ENCODE assay signal across 10 mouse cellular contexts in genomic region chr9:61910526-61911256, GRCm38 (mm10). TPM values are rescaled to one million over a fixed set of nuclear protein-coding genes. Genes with fewer than 3 reads are reported as not detected.
A peak's percentile ranks its signal among the peaks of the same experiment; 100 is the strongest.
DNase-seq lines count a peak whose midpoint lies in the region; ATAC-seq and TF ChIP-seq lines count a peak whose summit lies in the region.
"Had no signal": no experiment of that assay in that cellular context is flagged by ENCODE, and none has a peak within 500 bp of the region (broad histone marks: within the 10 kb centered on the region; RNA-seq: fewer than 3 reads in every experiment).

No protein-coding gene starts in this region.

- 0 out of 2 replicates have a peak overlapping the region, but pooled peaks have one; percentile 8 for H3K4me2 ChIP-seq in liver, embryonic 13.5 days
- H3K4me2 ChIP-seq: embryonic facial prominence, embryonic 12.5 days had no signal

- no peak overlapping the region for H3K4me3 ChIP-seq in left cerebral cortex, adult 2 months
- no peak overlapping the region for H3K4me3 ChIP-seq in ES-Bruce4 (ENCODE audit: low read depth, low read length)
- H3K4me3 ChIP-seq in liver, embryonic 13.5 days (replicated peaks) = no peak overlapping the region
- H3K4me3 ChIP-seq: embryonic facial prominence, embryonic 12.5 days; megakaryocyte, embryonic 14.5 days had no signal

- no peak overlapping the region for H3K9ac ChIP-seq in ES-Bruce4 (ENCODE audit: low read depth, poor library complexity, severe bottlenecking)
- no peak overlapping the region for H3K9ac ChIP-seq in liver, embryonic 13.5 days
- H3K9ac ChIP-seq: embryonic facial prominence, embryonic 12.5 days had no signal

- no peaks in the 10 kb centered on the region for H3K4me1 ChIP-seq in ES-Bruce4 (ENCODE audit: control insufficient read depth, insufficient read depth, low read length)
- H3K4me1 ChIP-seq in liver, embryonic 13.5 days (replicated peaks) = peaks cover 61% of the 10 kb centered on the region

- no peaks in the 10 kb centered on the region for H3K27me3 ChIP-seq in ES-Bruce4 (ENCODE audit: control insufficient read depth, insufficient read depth, low read length, poor library complexity, severe bottlenecking)
- H3K27me3 ChIP-seq in liver, embryonic 13.5 days = no peaks in the 10 kb centered on the region
- H3K27me3 ChIP-seq: embryonic facial prominence, embryonic 12.5 days had no signal

- TF ChIP-seq POLR2A in ES-Bruce4 (IDR thresholded peaks at IDR 0.05; ENCODE audit: insufficient read depth, low read length) = no peak

- peak; percentile 71 to 78 for DNase-seq in cerebellum, postnatal 10 days
- DNase-seq in cerebellum, adult 11 months = no peak
- DNase-seq in left cerebral cortex, adult 2 months (ENCODE audit: extremely low spot score in 1 of 2, low spot score in 2 of 2) = no peak
- DNase-seq in left cerebral cortex, adult 11 months (ENCODE audit: low spot score) = no peak
- peak; percentile 41 for DNase-seq in liver, embryonic 13.5 days
- DNase-seq in frontal cortex, postnatal 10 days (ENCODE audit: low spot score in 2 of 2) = no peak
- DNase-seq in cerebellum, adult 9-11 months = no peak

- TF ChIP-seq CTCF in left cerebral cortex, adult 2 months (IDR thresholded peaks at IDR 0.05) = peak; percentile 26
- TF ChIP-seq CTCF in ES-Bruce4 (IDR thresholded peaks at IDR 0.05; ENCODE audit: low read depth, low read length) = peak; percentile 36

- no peak for TF ChIP-seq EP300 in ES-Bruce4 (IDR thresholded peaks at IDR 0.05; ENCODE audit: insufficient read depth, low read depth, low read length)

- H3K27ac ChIP-seq in left cerebral cortex, adult 2 months = no peak overlapping the region
- H3K27ac ChIP-seq in ES-Bruce4 (ENCODE audit: insufficient read depth, low read length) = no peak overlapping the region
- H3K27ac ChIP-seq in liver, embryonic 13.5 days = peak overlapping the region; percentile 96
- H3K27ac ChIP-seq: embryonic facial prominence, embryonic 12.5 days had no signal

- no peaks in the 10 kb centered on the region for H3K9me3 ChIP-seq in ES-Bruce4 (replicated peaks; ENCODE audit: control insufficient read depth, insufficient read depth, low read length, poor library complexity, severe bottlenecking)
- no peaks in the 10 kb centered on the region for H3K9me3 ChIP-seq in liver, embryonic 13.5 days (replicated peaks)
- H3K9me3 ChIP-seq: embryonic facial prominence, embryonic 12.5 days; megakaryocyte, embryonic 14.5 days had no signal

- WGBS in liver, embryonic 13.5 days (ENCODE audit: insufficient replicate concordance) = 12% methylated on average over 20 of the region's 20 CpGs

- ATAC-seq in liver, embryonic 13.5 days (ENCODE audit: low read depth) = peak; percentile 21

- peaks cover 24% of the 10 kb centered on the region for H3K36me3 ChIP-seq in ES-Bruce4 (ENCODE audit: control insufficient read depth, insufficient read depth, low read length, poor library complexity, severe bottlenecking)
- H3K36me3 ChIP-seq in liver, embryonic 13.5 days = peaks cover 31% of the 10 kb centered on the region

- intact Hi-C loops in left cerebral cortex, adult 2 months (cut with DNase I) = no loop called here

RNA-seq across cellular contexts. Expression of gene Rplp1, which starts 3.7 kb away (rescaled TPM):
- total RNA-seq in left cerebral cortex, adult 2 months (2021) = 1,000 to 10,000 TPM; 1,334 to 1,440 TPM
- 6,021 and 6,375 TPM in 2 replicates for polyA plus RNA-seq in ES-Bruce4 (2011; ENCODE audit: insufficient read depth, insufficient read length, low read depth, missing spikeins)
- 1,198 and 1,374 TPM in 2 replicates for polyA plus RNA-seq in liver, embryonic 13.5 days (2015; fragmentation: Nextera tagmentation; extraction: Ambion mirVana)

RNA-seq across cellular contexts. Expression of gene Kif23, which starts 35.9 kb away (rescaled TPM):
- total RNA-seq in left cerebral cortex, adult 2 months (2021) = 1 to 10 TPM; 2.6 to 4.7 TPM
- 165 and 182 TPM in 2 replicates for polyA plus RNA-seq in ES-Bruce4 (2011; ENCODE audit: insufficient read depth, insufficient read length, low read depth, missing spikeins)
- 69.3 and 83.8 TPM in 2 replicates for polyA plus RNA-seq in liver, embryonic 13.5 days (2015; fragmentation: Nextera tagmentation; extraction: Ambion mirVana)

Comparison
In these comparisons a context has a peak if more than half of its experiments do, and no peak if none do; other contexts are left out.
1. DNase-seq: peak in cerebellum, postnatal 10 days (2 of 2) and liver, embryonic 13.5 days (single experiment); none in cerebellum, adult 11 months (single experiment), left cerebral cortex, adult 2 months (0 of 2), left cerebral cortex, adult 11 months (single experiment), frontal cortex, postnatal 10 days (0 of 2) and cerebellum, adult 9-11 months (single experiment).